Mouse (Mus musculus): ENCODE results near the gene Tfap2a. TPM values are rescaled to one million over a fixed set of nuclear protein-coding genes. Genes with fewer than 3 reads are reported as not detected.

The Tfap2a gene
- total RNA-seq, 4 experiments from 2014 or later, result 0.09 to 0.19 (median 0.16) TPM; not detected in 1

Other genes with a start within 250 kb of the Tfap2a start
- gene Gcnt2, start 121.4 kb upstream of the Tfap2a start, total RNA-seq (2022), result 1 to 10 TPM; 6.2 to 9.7 (median 7.1) TPM